Mouse (Mus musculus) gastrocnemius, postnatal 14 days (tissue): ENCODE results near the gene Olfr549. TPM values are rescaled to one million over a fixed set of nuclear protein-coding genes. Genes with fewer than 3 reads are reported as not detected.
A peak's percentile ranks its signal among the peaks of the same experiment; 100 is the strongest.

Experiments
- DNase-seq: peaks from one replicate; pipeline ENCODE4 v3.0.0; 2021; ENCODE audit warnings: mixed read lengths
- intact Hi-C: fragments of 180-260 bp; cut with DNase I; formaldehyde crosslinking; loops from one replicate; pipeline ENCODE4 v1.15.1; 2025; ENCODE audit warnings: low total_unique reads
- long read RNA-seq, 2 experiments: library from polyadenylated mRNA; stranded (forward); transcript quantifications; one replicate each; pipeline ENCODE4 v2.0.0; 2021
- total RNA-seq, 2 experiments: library from RNA; stranded (reverse); gene quantifications; 2 replicates each; pipeline ENCODE4 v1.2.3; 2021

The Olfr549 gene
- total RNA-seq = not detected
- long read RNA-seq, experiment 1 = 0 reads
- long read RNA-seq, experiment 2 = 0 reads

DNA sequence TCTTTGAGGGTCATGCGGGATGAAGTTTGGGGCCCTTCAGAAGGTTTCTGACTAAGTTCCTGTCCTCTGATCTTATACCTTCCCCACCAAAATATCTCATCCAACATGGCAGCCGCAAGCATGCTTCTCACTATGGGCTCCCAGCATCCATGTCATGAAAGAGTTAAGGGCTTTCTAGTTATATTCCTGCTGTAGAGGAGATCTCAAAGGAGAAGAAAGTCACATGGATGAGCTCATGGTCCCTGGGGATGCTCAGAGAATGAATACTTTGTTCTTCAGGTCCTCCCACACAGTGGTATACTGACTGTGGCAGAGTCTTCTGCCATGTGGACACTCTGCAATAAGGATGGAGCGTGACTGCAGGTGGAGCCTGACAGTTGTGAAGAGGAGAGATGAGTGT, at the start of gene Olfr549:
Olfr549 (plus strand) TSS at position 301 of the 400 bp plus-strand sequence.
- intact Hi-C loops = no loop called here

DNA sequence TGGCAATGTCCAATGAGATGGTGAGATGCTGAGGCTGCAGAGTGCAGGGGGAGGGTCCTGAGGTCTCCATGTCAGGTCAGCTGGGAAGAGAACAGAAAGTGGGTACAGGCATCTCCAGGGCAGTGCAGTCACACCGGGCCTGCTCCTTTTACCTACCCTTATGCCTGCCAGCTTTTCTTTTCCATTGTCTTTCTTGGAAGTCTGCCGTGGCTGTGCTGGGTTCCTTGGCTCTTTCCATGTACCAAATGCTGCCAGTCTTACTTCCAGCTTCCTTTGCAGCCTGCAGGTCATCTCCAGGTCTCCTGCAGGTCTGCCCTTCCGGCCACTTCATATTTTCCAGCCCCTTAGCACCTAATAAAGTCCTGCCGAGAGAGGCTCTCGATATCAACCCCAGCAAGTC, 47.7 kb upstream of the Olfr549 start:
- DNase-seq = no peak
- intact Hi-C loops = no loop called here

More for the DNA sequence above, at the start of gene Olfr549:
- no peak for DNase-seq

DNA sequence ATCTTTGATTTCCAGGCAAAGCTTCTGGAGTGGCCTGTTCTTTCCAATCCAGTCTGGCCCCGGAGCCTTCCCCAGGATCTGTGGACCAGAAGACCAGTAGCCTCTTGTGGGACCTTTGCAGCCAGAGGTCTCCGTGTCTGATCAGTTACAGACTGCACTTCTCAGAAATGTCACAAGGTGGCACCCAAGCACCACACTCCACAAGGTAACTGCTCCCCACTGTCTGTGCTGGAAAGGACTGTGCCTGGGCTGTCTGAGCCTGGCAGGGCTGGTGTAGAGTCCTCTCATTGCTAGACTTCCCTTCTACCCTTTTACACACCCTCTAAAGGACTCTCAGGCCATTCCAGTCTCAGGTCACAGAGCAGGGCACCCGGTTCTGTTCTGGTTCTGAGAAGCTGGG, 42.8 kb upstream of the Olfr549 start:
- intact Hi-C loops = no loop called here
- peak; percentile 58 for DNase-seq

DNA sequence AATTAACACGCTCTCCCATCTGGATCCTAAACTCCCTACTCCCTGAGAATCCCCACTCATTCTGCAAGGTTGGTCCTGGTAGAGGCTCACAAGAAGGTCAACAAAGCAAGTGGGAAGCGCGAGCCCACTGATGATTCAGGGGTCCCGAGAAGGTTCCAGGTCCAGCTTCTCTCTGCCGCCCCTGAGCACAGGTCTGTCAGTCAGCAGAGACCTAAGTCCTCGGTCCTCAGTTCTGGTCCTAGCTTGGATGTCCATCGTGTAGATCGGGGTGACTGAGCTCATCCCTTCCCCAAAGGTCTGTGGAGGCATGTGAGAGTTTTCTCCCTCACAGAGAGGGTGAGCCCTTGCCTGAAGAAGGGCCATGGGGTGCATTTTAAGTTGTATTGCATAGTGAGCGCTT, 41.6 kb upstream of the Olfr549 start:
- intact Hi-C loops = no loop called here
- DNase-seq = no peak

DNA sequence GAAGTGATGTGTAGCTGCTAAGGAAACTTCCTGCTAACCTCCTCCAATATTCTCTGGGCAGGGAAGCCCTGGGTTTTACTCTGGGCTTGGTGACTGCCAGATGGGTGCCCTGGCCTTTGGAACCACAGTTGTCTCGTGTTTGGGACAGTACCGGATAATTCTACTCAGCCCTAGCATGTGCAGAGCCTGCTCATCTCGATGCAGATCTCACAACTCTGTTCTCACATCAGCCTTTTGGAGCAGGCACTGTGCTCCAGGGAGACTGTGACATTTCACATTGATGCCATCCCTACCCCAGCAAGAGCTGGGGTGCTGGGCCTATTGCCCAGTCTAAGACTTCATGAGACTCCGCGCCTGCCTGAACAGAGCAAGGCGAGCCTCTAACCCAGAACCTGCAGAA, 41.0 kb upstream of the Olfr549 start:
- intact Hi-C loops = no loop called here

DNA sequence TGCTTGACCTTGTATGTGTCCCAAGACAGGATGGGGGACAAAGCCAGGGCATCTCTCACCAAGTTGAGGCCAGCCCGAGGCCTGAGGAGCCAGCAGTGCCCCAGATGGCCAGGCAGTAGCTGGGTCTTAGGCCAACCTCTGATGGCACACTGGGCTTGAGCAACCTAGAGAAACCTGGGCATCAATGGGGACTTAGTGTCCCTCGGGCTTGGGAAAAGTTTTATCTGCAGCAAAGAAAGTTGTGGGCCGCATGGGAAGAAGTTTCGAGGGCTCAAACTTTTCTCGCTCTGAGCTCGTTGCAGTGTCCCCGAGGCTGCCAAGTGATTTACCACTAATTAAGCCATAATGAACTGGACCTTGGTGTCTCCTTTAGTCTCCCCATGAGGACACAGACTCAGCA, 39.9 kb upstream of the Olfr549 start:
- no peak for DNase-seq
- intact Hi-C loops = loop anchor here (5.0 to 10.0 kb wide), 2 partner anchors 128 to 405 kb away; partner anchors contain the start of genes Olfr554 and Olfr571

More for the DNA sequence above, 41.0 kb upstream of the Olfr549 start:
- no peak for DNase-seq

DNA sequence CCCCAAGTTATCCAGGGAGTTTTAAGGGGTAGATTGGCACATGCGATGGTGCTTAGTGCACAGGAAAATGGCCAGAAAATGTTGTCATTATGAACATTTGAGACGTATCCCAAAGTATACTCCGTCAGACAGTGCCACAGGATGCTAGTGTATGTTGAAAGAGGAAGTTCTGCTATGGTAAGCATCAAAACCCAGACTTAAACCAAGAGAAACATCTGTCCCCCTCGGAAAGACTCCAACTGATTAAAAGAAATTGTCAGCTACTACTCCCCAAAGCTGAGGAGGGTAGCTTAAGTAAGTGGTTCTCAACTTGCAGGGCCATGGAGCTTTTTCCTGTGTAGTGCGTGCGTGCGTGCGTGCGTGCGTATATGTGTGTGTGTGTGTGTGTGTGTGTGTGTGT, 37.7 kb upstream of the Olfr549 start:
- intact Hi-C loops = loop anchor here (5.0 to 10.0 kb wide), 2 partner anchors 125 to 403 kb away; partner anchors contain the start of genes Olfr554 and Olfr571

DNA sequence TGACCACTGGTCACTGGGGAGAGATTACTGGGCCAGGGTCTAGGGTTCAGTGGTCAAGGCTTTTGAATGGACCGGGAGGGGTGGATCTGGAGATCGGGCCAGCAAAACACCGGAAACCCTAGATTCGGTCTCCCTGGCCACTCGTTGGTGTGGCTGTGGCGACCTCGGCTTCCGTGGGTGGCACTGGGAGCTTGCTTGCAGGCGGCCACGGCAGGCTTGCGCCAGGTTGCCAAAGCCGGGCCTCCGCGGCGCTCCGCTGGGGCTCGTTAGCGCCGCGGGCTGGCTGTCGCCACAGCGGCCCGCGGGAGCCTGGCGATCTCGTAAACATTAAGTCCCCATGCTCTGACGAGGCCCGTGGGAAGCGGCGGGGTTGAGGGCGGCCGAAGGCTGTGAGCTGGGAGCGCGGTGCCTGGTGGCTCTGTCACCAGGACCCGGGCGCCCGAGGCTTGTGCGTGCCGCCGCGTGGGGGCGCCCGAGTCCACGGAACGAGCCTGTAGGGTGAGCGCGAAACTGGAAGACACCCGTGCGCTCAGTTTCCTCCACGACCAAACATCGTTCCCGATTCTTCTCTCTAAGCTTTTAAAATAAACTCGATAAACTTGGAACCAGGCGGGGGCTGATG, 36.7 kb upstream of the Olfr549 start:
- intact Hi-C loops = loop anchor here (5.0 to 10.0 kb wide), 2 partner anchors 124 to 402 kb away; partner anchors contain the start of genes Olfr554 and Olfr571
- peak; percentile 88 for DNase-seq

More for the DNA sequence above, 37.7 kb upstream of the Olfr549 start:
- no peak for DNase-seq

DNA sequence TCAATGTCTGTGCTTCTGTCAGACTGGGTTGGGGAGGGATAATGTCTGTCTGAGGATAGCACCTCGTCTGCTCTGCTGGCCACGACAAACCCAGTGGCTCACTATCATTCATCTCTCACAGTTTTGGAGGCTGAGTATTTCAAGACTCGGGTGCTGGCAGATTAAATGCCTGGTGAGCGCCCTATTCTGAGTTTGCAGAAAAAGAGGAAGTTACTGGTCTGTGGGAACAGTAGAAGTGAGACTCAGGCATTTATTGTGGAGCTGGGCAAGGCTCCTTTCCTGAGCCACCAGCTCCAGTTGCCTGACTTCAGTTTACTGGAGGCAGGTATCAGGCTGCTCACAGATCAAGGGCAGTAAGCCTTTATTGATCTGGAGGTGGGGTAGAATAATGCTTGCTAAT, 35.5 kb upstream of the Olfr549 start:
- intact Hi-C loops = loop anchor here (5.0 to 10.0 kb wide), 2 partner anchors 123 to 401 kb away; partner anchors contain the start of genes Olfr554 and Olfr571
- no peak for DNase-seq

DNA sequence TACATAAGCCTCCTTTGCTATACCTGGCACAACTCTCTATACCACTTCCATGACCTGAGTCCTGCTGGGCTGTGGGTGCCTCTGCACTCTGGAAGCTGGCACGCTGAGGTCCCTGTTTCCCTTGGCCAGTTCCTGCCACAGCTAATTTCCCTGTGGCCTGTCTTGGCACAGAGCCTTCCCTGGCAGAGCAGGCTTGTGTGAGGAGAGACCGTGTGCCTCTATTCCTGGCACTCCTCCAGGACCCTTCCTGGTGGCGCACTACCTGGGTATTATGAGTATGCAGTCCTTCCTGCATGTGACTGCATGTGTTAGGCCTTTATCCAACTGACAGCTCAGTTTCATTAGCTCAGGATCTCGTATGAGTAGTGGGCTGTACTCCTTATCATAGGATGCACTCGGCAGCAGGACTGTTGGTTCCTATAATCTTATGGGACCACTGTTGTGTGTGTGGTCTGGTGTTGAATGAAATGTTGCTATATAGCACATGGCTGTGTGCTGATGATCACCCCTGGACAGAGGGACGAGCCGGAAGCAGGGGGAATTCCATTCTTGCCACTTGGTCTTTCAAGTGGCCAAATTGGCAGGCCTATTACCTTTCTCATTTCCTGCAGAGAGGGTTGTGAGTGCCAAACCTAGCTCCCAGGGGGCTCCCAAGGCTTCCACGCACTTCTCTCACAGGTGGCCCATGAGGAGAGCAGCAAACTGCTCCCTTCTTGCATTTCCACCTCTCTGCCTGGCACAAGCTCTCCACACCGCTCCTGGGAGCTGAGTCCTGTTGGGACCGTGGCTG, 33.2 kb upstream of the Olfr549 start:
- intact Hi-C loops = loop anchor here (10.0 kb wide), 1 partner anchor 398 kb away; the partner anchor contains the start of gene Olfr571
- DNase-seq = no peak

DNA sequence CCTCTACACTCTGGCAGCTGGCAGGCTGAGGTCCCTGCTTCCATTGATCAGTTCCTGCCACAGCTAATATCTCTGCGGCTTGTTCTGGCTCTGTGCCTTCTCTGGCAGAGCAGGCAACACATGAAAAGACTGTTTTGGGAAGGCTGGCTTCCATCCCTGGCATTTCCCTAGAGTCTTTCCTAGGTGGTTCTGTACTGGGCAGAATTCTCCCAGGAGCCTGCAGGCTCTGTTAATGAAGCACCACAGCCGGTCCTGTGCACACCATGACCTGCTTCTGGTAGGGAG, 32.7 kb upstream of the Olfr549 start:
- no peak for DNase-seq
- intact Hi-C loops = loop anchor here (10.0 kb wide), 1 partner anchor 398 kb away; the partner anchor contains the start of gene Olfr571

DNA sequence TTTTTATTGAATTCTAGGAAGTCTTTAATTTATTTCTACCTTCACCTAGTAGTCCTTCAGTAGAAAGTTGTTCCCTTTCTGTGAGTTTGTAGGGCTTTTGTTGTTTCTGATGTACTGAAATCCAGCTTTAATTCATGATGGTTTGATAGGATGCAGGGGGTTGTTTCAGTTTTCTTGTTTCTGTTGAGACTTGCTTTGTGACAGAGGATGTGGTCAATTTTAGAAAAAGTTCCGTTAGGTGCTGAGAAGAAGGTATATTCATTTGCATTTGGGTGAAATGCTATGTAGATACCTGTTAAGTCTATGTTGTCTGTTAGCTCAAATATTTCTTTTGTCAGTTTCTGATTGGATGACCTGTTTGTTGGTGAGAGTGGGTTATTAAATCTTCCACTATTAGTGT, 20.6 kb upstream of the Olfr549 start:
- intact Hi-C loops = no loop called here
- DNase-seq = no peak

DNA sequence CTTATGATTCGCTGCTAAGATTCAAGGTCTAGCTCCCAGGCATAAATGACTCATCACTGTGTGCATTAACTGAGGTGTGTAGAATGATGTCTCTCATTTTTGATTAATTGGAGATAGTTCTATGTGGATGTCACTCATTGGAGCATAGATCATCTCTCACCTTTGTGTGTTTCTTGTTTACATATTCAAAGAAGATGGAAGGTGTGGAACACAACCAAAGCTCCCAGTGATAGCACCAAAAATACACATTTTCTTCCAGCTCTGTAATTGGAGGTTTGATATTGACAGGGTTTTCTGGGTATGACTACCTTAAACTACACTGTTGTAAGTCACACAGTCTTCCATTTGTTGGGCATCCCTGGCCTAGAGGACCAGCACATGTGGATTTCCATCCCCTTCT, 15.2 kb upstream of the Olfr549 start, which contains the start of gene Olfr547:
Olfr547 (plus strand) TSS at position 301 of the 400 bp plus-strand sequence.
- DNase-seq = no peak
- intact Hi-C loops = no loop called here

DNA sequence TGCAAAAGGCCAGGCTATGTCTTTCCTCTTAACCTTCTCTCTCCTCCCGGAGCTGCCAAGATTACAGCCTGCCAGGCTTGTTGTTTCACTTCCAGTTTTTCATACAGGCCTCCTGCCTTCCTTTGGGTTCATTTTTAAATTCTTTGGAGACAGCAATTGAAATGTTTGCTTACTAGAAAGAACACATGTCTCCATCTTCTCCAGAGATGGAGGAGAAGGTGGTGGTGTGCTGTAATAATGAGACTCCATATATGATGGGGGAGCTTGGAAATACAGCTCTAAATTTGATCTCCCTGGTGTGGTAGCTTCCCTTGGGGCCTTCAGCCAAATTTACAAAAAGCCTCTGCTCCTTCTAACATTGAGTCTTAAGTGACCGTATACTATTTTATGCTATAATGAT, 9.1 kb upstream of the Olfr549 start, which contains the start of gene Olfr548-ps1:
Olfr548-ps1 (plus strand) TSS at position 301 of the 400 bp plus-strand sequence.
- intact Hi-C loops = no loop called here
- no peak for DNase-seq

DNA sequence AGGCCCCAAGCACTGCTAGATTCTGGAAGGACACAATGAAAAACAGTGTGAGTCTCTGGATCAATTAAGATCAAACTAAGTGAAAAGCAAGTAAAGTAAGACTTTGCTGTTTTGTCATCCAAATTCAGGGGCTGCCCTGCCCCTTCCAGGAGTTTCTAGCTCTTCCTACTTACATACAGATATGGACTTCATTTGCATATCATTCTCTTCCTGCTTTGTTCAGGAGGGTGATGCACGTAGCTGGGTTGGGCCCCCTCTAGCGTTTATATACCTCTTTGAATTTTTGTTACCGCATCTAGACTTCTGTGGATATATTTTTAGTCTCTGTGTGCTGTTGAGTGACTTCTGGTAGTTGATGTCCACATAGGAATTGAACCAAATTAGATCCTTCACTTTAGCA, 8.4 kb upstream of the Olfr549 start:
- DNase-seq = no peak
- intact Hi-C loops = no loop called here

DNA sequence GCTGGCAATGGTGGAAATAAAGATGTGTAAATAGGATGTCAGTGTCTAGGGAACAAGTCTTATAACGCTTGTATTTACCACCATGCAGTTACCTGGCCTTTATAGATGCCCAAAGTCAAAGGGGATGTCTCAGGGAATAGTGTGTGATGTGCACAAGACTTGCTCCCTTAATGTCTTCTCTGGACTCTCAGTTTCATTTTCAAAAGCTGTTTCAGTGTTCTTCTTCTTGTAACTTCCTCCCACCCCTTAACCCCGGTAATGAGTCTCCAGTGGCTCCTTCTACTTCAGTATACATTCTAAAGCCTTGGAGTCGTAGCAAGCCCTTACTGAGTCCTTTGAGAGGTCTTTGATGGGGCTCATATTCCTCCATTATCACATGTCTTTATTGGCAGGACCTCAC, 3.6 kb downstream of the Olfr549 start:
- intact Hi-C loops = no loop called here
- DNase-seq = no peak

DNA sequence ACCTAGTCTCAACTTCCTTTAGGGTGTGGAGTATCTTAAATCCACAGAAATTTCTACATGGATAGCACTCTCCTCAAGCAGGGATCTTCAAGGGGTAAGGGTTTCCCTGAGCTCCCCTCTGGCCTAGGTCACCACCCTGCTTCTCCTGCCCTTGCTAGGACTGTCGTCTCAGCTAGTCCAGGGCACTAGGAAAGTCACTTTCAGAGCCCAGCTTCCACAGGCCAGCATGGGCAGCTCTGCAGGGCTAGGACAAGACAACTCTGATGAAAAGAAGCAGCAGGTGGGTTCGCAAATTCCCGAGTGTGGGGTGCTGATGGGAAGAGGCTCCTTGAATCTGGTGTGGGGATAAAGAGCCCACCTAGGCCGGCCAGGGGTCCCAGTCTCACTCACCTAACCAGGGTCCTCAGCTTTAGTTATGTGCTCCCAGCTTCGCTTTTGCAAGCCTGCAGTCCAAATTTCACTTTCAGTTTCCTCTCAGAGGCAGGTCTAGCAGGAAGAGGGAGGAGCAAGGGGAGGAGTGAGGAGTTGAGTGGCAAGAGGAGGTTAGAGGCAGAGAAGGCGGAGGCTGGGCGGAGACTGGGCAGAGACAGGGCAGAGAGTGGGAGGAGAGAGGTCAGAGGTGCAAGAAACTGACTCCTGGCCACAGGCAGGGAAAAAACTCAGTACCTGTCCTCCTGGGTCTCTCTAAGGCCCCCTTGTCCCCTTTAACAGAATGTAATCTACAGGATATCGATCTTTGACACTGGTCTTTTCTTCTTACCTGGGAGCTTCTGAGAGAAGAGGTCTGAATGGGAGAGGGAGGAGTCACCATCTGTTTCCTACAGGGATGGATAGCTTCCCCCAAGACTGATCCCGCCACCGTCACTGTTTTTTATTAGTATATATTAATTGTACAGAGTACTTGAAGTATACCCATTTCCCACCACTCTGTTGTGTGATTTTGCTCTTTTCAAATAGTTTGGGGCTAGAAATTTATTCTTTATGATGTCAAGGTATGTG, 15.6 kb downstream of the Olfr549 start, which contains the start of gene Trim21:
Trim21 (minus strand) TSS at position 488 of the 999 bp plus-strand sequence.
- peak; percentile 84 for DNase-seq
- intact Hi-C loops = no loop called here

DNA sequence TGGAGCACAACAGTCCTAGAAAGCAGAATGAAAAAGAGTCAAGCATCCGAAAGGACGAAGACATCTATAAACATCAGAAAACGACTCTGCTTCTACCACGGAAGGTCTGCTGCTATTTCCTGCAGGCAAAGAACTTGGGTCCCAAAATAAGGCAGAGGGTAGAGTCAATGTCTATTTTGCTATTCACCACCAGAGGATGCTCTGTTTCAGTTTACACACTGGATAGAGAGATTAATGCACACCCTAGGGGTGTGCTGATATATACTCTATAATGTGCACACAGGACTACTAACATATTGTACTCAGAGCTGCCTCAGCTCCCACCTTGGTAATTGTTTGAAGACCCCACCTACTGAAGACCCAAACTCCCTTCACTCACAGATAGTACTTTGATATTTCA, 16.5 kb downstream of the Olfr549 start:
- intact Hi-C loops = no loop called here
- no peak for DNase-seq

DNA sequence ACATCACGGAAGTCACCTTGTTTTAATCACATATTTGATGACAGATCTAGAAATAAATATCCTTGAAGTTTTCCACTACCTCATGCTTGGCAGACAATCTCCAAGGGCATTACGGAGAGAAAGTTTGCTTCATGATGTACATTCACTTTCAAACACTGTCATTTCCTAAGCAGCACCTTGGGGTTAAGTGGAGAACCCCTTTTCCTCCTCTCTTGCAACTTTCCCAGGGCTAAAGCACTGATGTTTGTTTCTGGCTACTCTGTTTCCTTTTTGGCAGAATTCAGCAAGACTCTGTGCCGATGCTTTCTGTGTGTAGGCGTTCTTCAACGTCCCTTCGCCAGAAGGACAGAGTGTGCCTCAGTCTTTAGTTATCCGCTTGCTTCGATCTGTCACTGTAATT, 21.5 kb downstream of the Olfr549 start, which contains the start of gene Olfr550:
Olfr550 (plus strand) TSS at position 301 of the 400 bp plus-strand sequence.
- DNase-seq = no peak
- intact Hi-C loops = no loop called here
